Mouse (Mus musculus) G1E (cell line): Measurements from ENCODE around the gene Akap9. TPM values are rescaled to one million over a fixed set of nuclear protein-coding genes. Genes with fewer than 3 reads are reported as not detected.
"Not testable (repeated sequence)": the region's sequence is repeated elsewhere in the genome, so short reads cannot be mapped to it uniquely, and the experiment has no call there.

Source experiments
- ATAC-seq: 2 replicates; pipeline ENCODE4 v1.8.0; 2016; ENCODE audit warnings: mild to moderate bottlenecking; ENCODE audit not compliant: insufficient number of reproducible peaks, poor library complexity, low FRiP score, severe bottlenecking; ENCODE audit errors: extremely low read depth
- DNase-seq: peaks from one replicate; pipeline ENCODE4 v3.0.0; 2012; ENCODE audit warnings: low spot score
- H3K27me3 ChIP-seq: 2 replicates; pipeline ENCODE4 v1.6.1; 2012; ENCODE audit warnings: mild to moderate bottlenecking, low read length, inconsistent platforms; ENCODE audit not compliant: insufficient read depth
- H3K36me3 ChIP-seq: replicated peaks from 2 replicates; pipeline ENCODE3; 2012; ENCODE audit warnings: mild to moderate bottlenecking, inconsistent platforms
- H3K4me1 ChIP-seq: 2 replicates; pipeline ENCODE4 v1.6.1; 2012; ENCODE audit warnings: low read depth, low read length, inconsistent platforms, mixed read lengths; ENCODE audit not compliant: insufficient read depth
- H3K4me3 ChIP-seq: 2 replicates; pipeline ENCODE4 v1.5.1; 2012; ENCODE audit warnings: low read depth, mild to moderate bottlenecking, inconsistent platforms, low read length, moderate library complexity, mixed read lengths
- H3K9me3 ChIP-seq: replicated peaks from 2 replicates; pipeline ENCODE4 v1.6.1; 2012; ENCODE audit warnings: inconsistent platforms
- CTCF ChIP-seq: IDR thresholded peaks from 2 replicates; pipeline ENCODE4 v1.5.1; 2012; ENCODE audit warnings: low read depth, low read length, inconsistent platforms, mixed read lengths
- GATA1 ChIP-seq: IDR thresholded peaks from 2 replicates; pipeline ENCODE4 v1.6.1; 2012; ENCODE audit warnings: borderline replicate concordance, low read length, inconsistent platforms, mixed read lengths
- GATA2 ChIP-seq: IDR thresholded peaks from 2 replicates; pipeline ENCODE4 v1.6.1; 2012; ENCODE audit warnings: low read depth, low read length, inconsistent platforms, borderline replicate concordance
- POLR2AphosphoS5 ChIP-seq: IDR thresholded peaks from 2 replicates; pipeline ENCODE4 v1.6.1; 2012; ENCODE audit warnings: low read depth, low read length, inconsistent platforms; ENCODE audit not compliant: insufficient replicate concordance
- TAL1 ChIP-seq: conservative IDR thresholded peaks from 2 replicates; pipeline ENCODE4 v1.6.1; 2012; ENCODE audit warnings: low read depth, low read length, inconsistent platforms, mixed read lengths
- polyA plus RNA-seq: library from polyadenylated mRNA; stranded (reverse); fragments of >175 nt; gene quantifications from 2 replicates; pipeline ENCODE4 v1.2.3, GENCODE M21; 2012
- total RNA-seq, 2 experiments: library from RNA; stranded (forward) in 1 of 2; stranded (reverse) in 1 of 2; fragments of 200-1000 nt in 1 of 2; fragments of >200 nt in 1 of 2; fragmentation: Nextera tagmentation in 1 of 2; gene quantifications; 2 replicates each; pipeline ENCODE4 v1.2.3; 2014 to 2017

The Akap9 gene
- total and polyA plus RNA-seq, 3 experiments, result 31.2 to 119 (median 58.1) TPM

DNA sequence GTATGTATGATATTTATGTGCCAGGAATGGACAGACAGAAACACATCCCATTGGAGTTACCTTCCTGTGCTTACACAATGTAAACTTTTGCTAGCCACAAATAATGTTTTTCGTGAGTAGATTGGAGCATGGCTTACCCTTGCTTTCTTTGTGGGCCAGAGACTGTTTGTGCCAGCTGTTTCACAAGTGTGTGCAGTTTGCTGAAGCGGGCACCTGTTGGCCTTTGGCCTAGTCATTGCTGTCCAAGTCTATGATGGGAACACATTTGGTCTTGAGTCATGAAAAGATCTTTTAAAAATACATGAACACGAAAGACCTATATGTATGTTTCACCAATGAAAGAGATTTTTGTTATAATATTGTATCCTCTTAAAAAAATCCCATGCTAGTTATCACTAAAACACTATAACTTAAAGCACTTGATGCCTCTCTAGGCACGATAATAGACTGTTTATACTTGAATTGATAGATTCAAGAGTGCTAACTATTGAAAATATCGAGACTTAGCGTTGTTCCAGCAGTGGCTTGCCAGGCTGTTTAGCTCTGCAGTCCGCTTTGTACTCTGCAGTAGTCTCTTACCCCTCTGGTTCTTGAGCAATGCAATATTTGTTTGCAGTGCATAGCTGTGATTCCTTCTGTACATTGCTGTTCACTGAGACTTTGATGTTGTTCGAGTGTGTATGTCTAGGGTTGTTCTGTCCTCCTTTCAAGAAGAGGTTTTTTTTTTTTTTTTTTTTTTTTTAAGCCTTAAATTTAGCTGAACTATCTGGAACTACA is 8.1 kb downstream of the Akap9 start:
- TF ChIP-seq POLR2AphosphoS5 (no peak), GATA2 (no peak), GATA1 (no peak), TAL1 (no peak), CTCF (no peak)
- no peak overlapping the region for H3K4me3 ChIP-seq
- H3K36me3 ChIP-seq, result peaks cover 49% of the 10 kb centered on the region
- H3K27me3 ChIP-seq, result no peaks in the 10 kb centered on the region
- H3K4me1 ChIP-seq, result no peaks in the 10 kb centered on the region
- DNase-seq (no peak), ATAC-seq (no peak)
- no peaks in the 10 kb centered on the region for H3K9me3 ChIP-seq

DNA sequence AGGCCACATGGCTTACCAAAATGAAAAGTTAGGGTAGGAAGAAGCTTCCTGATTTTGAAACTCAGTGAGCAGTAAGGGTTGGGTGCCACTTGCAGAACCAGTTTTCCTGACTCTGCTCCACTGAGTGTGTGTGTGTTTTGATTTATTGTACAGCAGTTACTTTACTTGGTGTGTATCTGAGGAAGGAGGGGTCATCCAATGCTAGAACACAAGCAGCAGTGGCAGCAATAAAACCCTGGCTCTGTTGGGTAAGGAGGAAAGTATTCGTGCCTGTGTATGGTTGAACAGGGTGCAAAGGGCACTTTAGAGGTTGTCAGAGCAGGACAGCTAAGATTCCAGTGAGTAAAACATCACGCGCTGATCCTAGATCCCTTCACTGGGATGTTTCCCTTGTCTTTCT is 11.1 kb downstream of the Akap9 start:
- ATAC-seq (no peak), DNase-seq (no peak)
- Histone ChIP-seq H3K27me3 (no peaks in the 10 kb centered on the region), H3K4me3 (no peak overlapping the region), H3K4me1 (no peaks in the 10 kb centered on the region), H3K36me3 (peaks cover 39% of the 10 kb centered on the region), H3K9me3 (no peaks in the 10 kb centered on the region)
- TF ChIP-seq POLR2AphosphoS5 (no peak), GATA1 (no peak), TAL1 (no peak), CTCF (no peak), GATA2 (no peak)

DNA sequence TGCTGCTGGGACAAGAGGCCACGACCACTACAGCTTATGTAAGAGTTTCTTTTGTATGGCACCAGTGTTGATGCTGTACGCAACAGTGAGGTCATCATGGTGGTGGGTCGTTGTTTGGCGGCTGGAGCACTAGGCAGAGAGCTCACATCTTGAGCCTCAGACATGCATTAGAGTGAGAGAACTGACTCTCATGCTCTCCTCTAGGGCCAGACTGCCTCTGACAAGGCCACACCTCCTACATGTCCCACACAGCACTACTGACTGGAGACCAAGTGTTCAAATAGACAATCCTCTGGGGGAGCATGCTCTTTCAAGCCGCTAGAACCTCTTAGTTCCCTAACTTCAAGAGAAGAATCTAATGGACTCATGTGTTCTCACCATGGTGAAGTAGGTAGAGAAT is 11.5 kb downstream of the Akap9 start:
- Histone ChIP-seq H3K4me3 (no peak overlapping the region), H3K27me3 (no peaks in the 10 kb centered on the region), H3K36me3 (peaks cover 37% of the 10 kb centered on the region), H3K9me3 (no peaks in the 10 kb centered on the region), H3K4me1 (no peaks in the 10 kb centered on the region)
- ATAC-seq (no peak), DNase-seq (no peak)
- TF ChIP-seq GATA1, result no peak
- no peak for TF ChIP-seq TAL1
- TF ChIP-seq GATA2, result no peak
- no peak for TF ChIP-seq CTCF
- TF ChIP-seq POLR2AphosphoS5, result no peak

DNA sequence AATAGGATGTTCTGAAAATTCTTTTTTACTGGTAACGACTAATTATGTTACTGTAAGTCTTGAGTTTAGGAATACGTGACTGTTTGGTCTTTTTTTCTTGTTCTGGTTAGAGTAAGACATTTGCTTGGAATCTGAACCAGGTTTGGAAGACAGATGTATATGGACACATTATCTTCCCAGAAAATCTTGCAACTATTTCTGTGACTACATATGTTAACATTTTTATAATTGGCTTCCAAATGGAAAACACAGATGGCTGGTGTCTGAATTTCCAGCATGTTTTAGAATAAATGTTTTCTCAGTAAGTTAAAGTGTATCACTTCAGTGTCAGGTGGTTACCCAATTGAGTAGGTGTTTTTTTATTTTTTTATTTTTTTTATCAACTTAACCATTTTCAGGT is 13.4 kb downstream of the Akap9 start:
- no peak overlapping the region for H3K4me3 ChIP-seq
- DNase-seq (no peak), ATAC-seq (no peak)
- H3K9me3 ChIP-seq, result no peaks in the 10 kb centered on the region
- TF ChIP-seq CTCF, result no peak
- H3K4me1 ChIP-seq, result no peaks in the 10 kb centered on the region
- H3K36me3 ChIP-seq, result peaks cover 32% of the 10 kb centered on the region
- no peaks in the 10 kb centered on the region for H3K27me3 ChIP-seq

DNA sequence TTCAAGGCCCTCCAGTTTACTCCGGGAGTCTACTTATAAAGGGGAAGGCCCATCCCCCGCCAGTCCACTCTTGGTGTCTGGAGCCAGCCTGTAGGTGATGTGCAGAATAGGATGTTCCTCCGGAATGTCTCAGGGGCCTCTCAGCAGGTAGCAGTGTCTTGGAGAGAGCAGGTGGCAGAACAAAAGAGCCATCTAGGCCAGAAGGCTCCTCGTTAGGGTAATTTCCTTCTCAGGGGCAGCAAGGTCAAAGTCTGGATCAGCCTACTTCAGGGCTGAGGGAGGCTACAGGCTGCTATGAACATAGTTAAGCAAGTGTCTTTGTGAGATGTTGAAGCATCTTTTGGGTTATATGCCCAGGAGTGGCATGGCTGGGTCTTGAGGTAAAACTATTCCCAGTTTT is 15.3 kb downstream of the Akap9 start:
- H3K4me1 ChIP-seq, DNase-seq, H3K4me3 ChIP-seq, H3K9me3 ChIP-seq, H3K27me3 ChIP-seq, ATAC-seq: not testable (repeated sequence)
- H3K36me3 ChIP-seq, result peaks cover 29% of the 10 kb centered on the region

DNA sequence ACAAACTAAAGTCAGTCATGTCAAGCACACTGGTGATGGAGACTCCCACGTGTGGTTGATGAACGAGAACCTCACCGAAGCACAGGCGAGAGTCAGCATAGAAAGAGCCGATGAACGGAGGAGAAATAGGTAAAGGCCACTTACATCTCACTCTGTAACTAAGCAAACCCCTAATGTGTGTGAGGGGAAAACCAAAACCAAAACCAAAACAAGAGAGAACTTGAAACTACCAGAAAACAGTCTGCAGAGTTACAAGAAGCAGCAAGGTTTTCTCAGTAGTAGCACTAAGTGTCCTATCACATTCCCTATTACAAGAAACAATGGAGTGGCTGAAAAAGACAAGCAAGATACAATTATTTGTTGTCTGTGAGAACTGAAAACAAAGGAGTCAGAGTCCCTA is 24.6 kb downstream of the Akap9 start:
- ATAC-seq, result no peak
- DNase-seq, result no peak
- no peaks in the 10 kb centered on the region for H3K9me3 ChIP-seq
- no peaks in the 10 kb centered on the region for H3K27me3 ChIP-seq
- peaks cover 69% of the 10 kb centered on the region for H3K36me3 ChIP-seq
- H3K4me3 ChIP-seq, result no peak overlapping the region
- H3K4me1 ChIP-seq, result no peaks in the 10 kb centered on the region
- TF ChIP-seq GATA1 (no peak), GATA2 (no peak), TAL1 (no peak), POLR2AphosphoS5 (no peak), CTCF (no peak)

DNA sequence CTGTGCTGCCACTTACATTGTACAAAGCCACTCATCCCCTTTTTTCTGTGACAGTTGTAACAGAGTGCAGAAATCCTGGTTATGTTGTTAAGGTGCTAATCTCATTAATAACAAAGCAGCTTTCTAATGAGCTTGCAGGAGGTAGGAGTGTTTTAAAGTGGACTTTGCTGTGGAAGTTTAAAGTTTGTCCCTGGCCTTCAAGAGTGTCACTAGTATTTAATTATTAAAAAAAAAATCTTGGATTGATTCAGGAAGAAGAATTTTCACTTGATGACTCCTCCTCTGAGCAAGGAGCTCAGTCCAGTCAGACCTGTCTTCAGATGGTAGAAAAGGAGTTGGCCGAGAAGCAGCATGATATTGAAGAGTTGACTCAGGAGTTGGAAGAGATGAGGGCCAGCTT is 26.7 kb downstream of the Akap9 start:
- ATAC-seq, result no peak
- H3K4me3 ChIP-seq, result no peak overlapping the region
- no peaks in the 10 kb centered on the region for H3K9me3 ChIP-seq
- no peaks in the 10 kb centered on the region for H3K27me3 ChIP-seq
- TF ChIP-seq CTCF, result no peak
- TF ChIP-seq GATA2, result no peak
- DNase-seq, result no peak
- H3K4me1 ChIP-seq, result no peaks in the 10 kb centered on the region
- H3K36me3 ChIP-seq, result peaks cover 68% of the 10 kb centered on the region
